Mouse (Mus musculus) heart, embryonic 11.5 days (tissue): ENCODE data around the gene Myl9. TPM values are rescaled to one million over a fixed set of nuclear protein-coding genes. Genes with fewer than 3 reads are reported as not detected.

ENCODE experiments used
- ATAC-seq: fragments of 200-750 bp; cut with Nextera tagmentation; replicated peaks from 2 replicates; pipeline ENCODE4 v1.8.0; 2017; ENCODE audit warnings: moderate library complexity; ENCODE audit not compliant: insufficient number of reproducible peaks, low FRiP score, low TSS enrichment
- H3K27ac ChIP-seq: fragments of 300-500 bp; sonication (generic); 2 replicates; pipeline ENCODE4 v1.5.1; 2014; ENCODE audit warnings: mild to moderate bottlenecking, low read depth, low read length
- H3K27me3 ChIP-seq: fragments of 300-500 bp; sonication (generic); 2 replicates; pipeline ENCODE4 v1.6.1; 2014; ENCODE audit warnings: mild to moderate bottlenecking, low read length, mixed read lengths; ENCODE audit not compliant: control insufficient read depth, insufficient read depth
- H3K36me3 ChIP-seq: fragments of 300-500 bp; sonication (generic); 2 replicates; pipeline ENCODE4 v1.6.1; 2014; ENCODE audit warnings: mild to moderate bottlenecking, low read length, moderate library complexity, mixed read lengths; ENCODE audit not compliant: control insufficient read depth, insufficient read depth
- H3K4me1 ChIP-seq: fragments of 300-500 bp; sonication (generic); 2 replicates; pipeline ENCODE4 v1.6.1; 2014; ENCODE audit warnings: low read length; ENCODE audit not compliant: control insufficient read depth, insufficient read depth
- H3K4me2 ChIP-seq: fragments of 300-500 bp; sonication (generic); 2 replicates; pipeline ENCODE4 v1.6.1; 2014; ENCODE audit warnings: mild to moderate bottlenecking, moderate library complexity
- H3K4me3 ChIP-seq: fragments of 300-500 bp; sonication (generic); 2 replicates; pipeline ENCODE4 v1.5.1; 2014; ENCODE audit warnings: low read depth, low read length
- H3K9ac ChIP-seq: fragments of 300-500 bp; sonication (generic); 2 replicates; pipeline ENCODE4 v1.6.1; 2014; ENCODE audit warnings: mild to moderate bottlenecking, low read depth, low read length, moderate library complexity
- H3K9me3 ChIP-seq: fragments of 300-500 bp; sonication (generic); replicated peaks from 2 replicates; pipeline ENCODE4 v1.6.1; 2016; ENCODE audit warnings: low read length; ENCODE audit not compliant: control insufficient read depth
- WGBS: fragments of 180-500 bp; shearing (Covaris S2); extraction: QIAGEN DNeasy Blood & Tissue Kit; methylation state at CpG from one replicate; pipeline ENCODE4 v1.1.7; 2014; ENCODE audit not compliant: insufficient replicate concordance; 5-methylcytosine and 5-hydroxymethylcytosine counted together
- polyA plus RNA-seq: library from polyadenylated mRNA; unstranded; fragments of >200 nt; fragmentation: Nextera tagmentation; extraction: Ambion mirVana; gene quantifications from 2 replicates; pipeline ENCODE4 v1.2.1, GENCODE M21; 2014

The Myl9 gene
- polyA plus RNA-seq, 1 experiment from 2014 or later = 2,229 TPM

DNA sequence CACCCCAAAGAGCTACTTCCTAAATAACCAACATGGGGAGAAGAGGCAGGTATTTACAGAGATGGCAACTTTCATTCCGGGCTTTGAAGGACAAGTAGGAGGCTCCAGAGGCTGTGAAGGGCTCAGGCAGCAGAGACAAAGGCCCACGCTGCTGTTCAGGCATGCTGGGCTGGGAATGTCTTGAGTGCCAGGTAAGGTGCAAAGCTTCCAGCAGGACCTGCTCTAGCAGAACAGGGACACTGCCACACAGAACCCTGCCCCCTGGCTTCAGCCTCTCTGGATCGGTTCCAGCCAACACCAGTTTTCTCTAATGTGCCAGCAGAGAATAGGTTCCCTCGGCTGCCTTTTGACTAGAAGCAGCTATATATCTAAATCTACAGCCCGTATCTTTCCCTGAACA, 8.1 kb upstream of the Myl9 start:
- Histone ChIP-seq H3K4me3 (no peak overlapping the region), H3K9me3 (no peaks in the 10 kb centered on the region), H3K9ac (no peak overlapping the region), H3K27me3 (no peaks in the 10 kb centered on the region), H3K36me3 (peaks cover 16% of the 10 kb centered on the region), H3K4me1 (no peaks in the 10 kb centered on the region; the same call in 1 of the 2 replicates), H3K27ac (no peak overlapping the region), H3K4me2 (no peak overlapping the region)
- ATAC-seq = no peak
- 74% methylated on average over 5 of the region's 5 CpGs for WGBS

- ATAC-seq = no peak
- Histone ChIP-seq H3K4me1 (no peaks in the 10 kb centered on the region; the same call in 1 of the 2 replicates), H3K4me3 (no peak overlapping the region), H3K36me3 (no peaks in the 10 kb centered on the region), H3K9me3 (no peaks in the 10 kb centered on the region), H3K9ac (no peak overlapping the region), H3K27ac (no peak overlapping the region), H3K27me3 (no peaks in the 10 kb centered on the region), H3K4me2 (no peak overlapping the region)
- 71% methylated on average over 12 of the region's 12 CpGs for WGBS
Observed at GRCm38 (mm10) chr2:156769274-156769673, 5.9 kb upstream of the Myl9 start.

GRCm38 (mm10) chr2:156773470-156773869, 1.8 kb upstream of the Myl9 start:
- Histone ChIP-seq H3K9ac (no peak overlapping the region), H3K4me1 (peaks cover 17% of the 10 kb centered on the region), H3K36me3 (no peaks in the 10 kb centered on the region), H3K27me3 (no peaks in the 10 kb centered on the region), H3K4me3 (no peak overlapping the region), H3K27ac (no peak overlapping the region), H3K4me2 (no peak overlapping the region), H3K9me3 (no peaks in the 10 kb centered on the region)
- ATAC-seq = no peak

- Histone ChIP-seq H3K4me3 (peak overlapping the region; percentile 58), H3K27ac (peak overlapping the region; percentile 94), H3K9me3 (no peaks in the 10 kb centered on the region), H3K4me1 (peaks cover 25% of the 10 kb centered on the region), H3K36me3 (no peaks in the 10 kb centered on the region), H3K9ac (peak overlapping the region; percentile 87), H3K4me2 (peak overlapping the region; percentile 75), H3K27me3 (no peaks in the 10 kb centered on the region)
- 65% methylated on average over 13 of the region's 13 CpGs for WGBS
- ATAC-seq = no peak
Observed at GRCm38 (mm10) chr2:156774035-156774737, 1.0 kb upstream of the Myl9 start.

GRCm38 (mm10) chr2:156775455-156776435, 525 bp downstream of the Myl9 start:
- H3K9me3 ChIP-seq = no peaks in the 10 kb centered on the region
- peak overlapping the region; percentile 75 for H3K4me2 ChIP-seq
- H3K9ac ChIP-seq = peak overlapping the region; percentile 87
- WGBS = 26% methylated on average over 17 of the region's 17 CpGs
- ATAC-seq = no peak
- H3K4me3 ChIP-seq = peak overlapping the region; percentile 58
- H3K27ac ChIP-seq = peak overlapping the region; percentile 94
- H3K36me3 ChIP-seq = no peaks in the 10 kb centered on the region
- H3K27me3 ChIP-seq = no peaks in the 10 kb centered on the region
- H3K4me1 ChIP-seq = peaks cover 36% of the 10 kb centered on the region

- H3K9ac ChIP-seq = peak overlapping the region; percentile 73
- peaks cover 3% of the 10 kb centered on the region; the same call in 1 of the 2 replicates for H3K27me3 ChIP-seq
- H3K36me3 ChIP-seq = peaks cover 3% of the 10 kb centered on the region; the same call in 1 of the 2 replicates
- peak overlapping the region; percentile 68 for H3K27ac ChIP-seq
- WGBS = 69% methylated on average over 2 of the region's 2 CpGs
- peak overlapping the region; percentile 42 for H3K4me3 ChIP-seq
- H3K9me3 ChIP-seq = no peaks in the 10 kb centered on the region
- peaks cover 47% of the 10 kb centered on the region for H3K4me1 ChIP-seq
- no peak for ATAC-seq
- H3K4me2 ChIP-seq = peak overlapping the region; percentile 75
Observed at GRCm38 (mm10) chr2:156776907-156777306, 1.7 kb downstream of the Myl9 start.

GRCm38 (mm10) chr2:156777326-156778004, 2.2 kb downstream of the Myl9 start:
- no peak for ATAC-seq
- H3K9ac ChIP-seq = peak overlapping the region; percentile 73
- H3K27me3 ChIP-seq = peaks cover 3% of the 10 kb centered on the region; the same call in 1 of the 2 replicates
- H3K27ac ChIP-seq = peak overlapping the region; percentile 68
- no peaks in the 10 kb centered on the region for H3K9me3 ChIP-seq
- H3K4me1 ChIP-seq = peaks cover 51% of the 10 kb centered on the region
- H3K4me2 ChIP-seq = peak overlapping the region; percentile 75
- peak overlapping the region; percentile 42 for H3K4me3 ChIP-seq
- peaks cover 5% of the 10 kb centered on the region for H3K36me3 ChIP-seq
- 40% methylated on average over 7 of the region's 7 CpGs for WGBS

GRCm38 (mm10) chr2:156778571-156778970, 3.4 kb downstream of the Myl9 start:
- peak overlapping the region; percentile 75 for H3K4me2 ChIP-seq
- H3K4me1 ChIP-seq = peaks cover 61% of the 10 kb centered on the region
- peaks cover 3% of the 10 kb centered on the region; the same call in 1 of the 2 replicates for H3K27me3 ChIP-seq
- peak overlapping the region; percentile 29; the same call in 1 of the 2 replicates for H3K4me3 ChIP-seq
- H3K27ac ChIP-seq = no peak overlapping the region
- peaks cover 5% of the 10 kb centered on the region for H3K36me3 ChIP-seq
- WGBS = 75% methylated on average over 8 of the region's 8 CpGs
- H3K9me3 ChIP-seq = no peaks in the 10 kb centered on the region
- ATAC-seq = no peak
- H3K9ac ChIP-seq = peak overlapping the region; percentile 44; the same call in 1 of the 2 replicates
